Mouse (Mus musculus) embryonic fibroblast, embryonic 13.5 days (primary cell): ENCODE measurements at regions not wholly inside any gene's neighbourhood (a gene's known extent, or its start where the extent isn't known, plus 50 kb on each side); places are given as distances from the start of the nearest gene placed in this dataset.

Experiments
- CTCF ChIP-seq: IDR thresholded peaks from 2 replicates; pipeline ENCODE4 v1.5.1; 2011; ENCODE audit warnings: mild to moderate bottlenecking, control low read depth, low read length, moderate library complexity, borderline replicate concordance; ENCODE audit not compliant: insufficient read depth
- POLR2A ChIP-seq: IDR thresholded peaks from 2 replicates; pipeline ENCODE4 v1.6.1; 2011; ENCODE audit warnings: low read depth, mild to moderate bottlenecking, control low read depth, low read length, moderate library complexity

DNA sequence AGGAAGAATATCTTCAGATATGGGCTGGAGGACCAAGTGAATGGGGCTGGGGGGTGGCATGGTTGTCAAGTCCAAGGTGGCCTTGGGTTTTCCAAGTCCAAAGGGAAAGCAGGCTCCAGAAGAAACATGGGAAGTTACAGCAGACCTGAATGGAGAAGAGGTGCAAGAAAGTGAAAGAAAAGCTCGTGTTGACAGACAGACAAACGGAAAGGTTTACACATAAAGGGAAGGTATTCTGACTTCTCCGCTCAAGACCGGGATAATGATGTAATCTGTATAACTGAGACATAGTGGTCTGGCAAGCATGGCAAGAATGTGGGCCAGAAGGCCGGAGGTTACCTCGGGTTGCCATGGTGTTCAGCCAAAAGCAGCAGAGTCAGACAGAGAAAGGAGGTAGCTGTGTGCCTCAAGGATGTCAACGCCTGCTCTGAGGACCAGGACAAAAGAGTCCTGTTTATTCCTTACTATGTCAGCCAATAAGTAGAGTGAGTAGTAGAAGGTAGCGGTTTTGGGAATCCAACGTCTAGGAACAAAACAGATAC, 50.8 kb upstream of the Elk3 start:
- TF ChIP-seq CTCF (no peak), POLR2A (no peak)
